Mouse (Mus musculus) kidney, postnatal 10 days (tissue): Measurements from ENCODE around the gene Tgds.
A peak's percentile ranks its signal among the peaks of the same experiment; 100 is the strongest.
"Not testable (repeated sequence)": the region's sequence is repeated elsewhere in the genome, so short reads cannot be mapped to it uniquely, and the experiment has no call there.

ENCODE experiments used
- DNase-seq: peaks from one replicate; pipeline ENCODE4 v3.0.0; 2021; ENCODE audit warnings: mixed read lengths

The Tgds gene

DNA sequence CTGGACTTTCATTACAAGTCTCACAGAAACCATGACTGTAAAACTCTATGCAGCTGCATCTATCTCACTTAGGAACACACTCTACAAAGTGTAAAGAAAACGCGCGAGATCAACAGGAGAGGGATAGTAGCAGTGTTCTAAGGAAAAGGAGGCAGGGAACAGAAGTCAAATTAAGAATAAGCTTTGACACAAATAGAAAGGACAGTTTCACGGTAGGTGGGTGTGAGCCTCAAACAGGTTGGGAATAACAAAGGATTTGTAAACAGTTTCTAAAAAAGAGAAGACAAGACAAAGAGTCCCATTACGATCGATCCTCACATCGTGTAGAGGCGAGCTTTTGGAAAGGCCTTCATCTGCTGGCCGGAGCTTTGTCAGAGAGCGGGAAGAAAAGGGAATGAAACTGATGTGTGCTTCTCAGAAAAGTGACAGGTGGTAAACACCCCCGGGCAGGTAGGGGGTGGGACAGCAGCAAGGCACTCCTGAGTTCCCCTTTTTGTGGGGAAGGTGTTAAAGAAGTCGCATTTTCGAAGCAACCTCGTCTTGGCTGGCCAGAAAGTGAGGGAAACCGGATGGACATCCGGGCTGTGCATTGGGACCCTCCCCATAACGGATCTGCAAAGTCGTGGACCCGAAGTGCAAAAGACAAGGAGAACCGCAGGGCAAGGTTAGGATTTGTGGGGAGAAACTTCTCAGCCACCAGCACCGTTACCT lies 469 bp downstream of the Tgds start:
- no peak for DNase-seq

DNA sequence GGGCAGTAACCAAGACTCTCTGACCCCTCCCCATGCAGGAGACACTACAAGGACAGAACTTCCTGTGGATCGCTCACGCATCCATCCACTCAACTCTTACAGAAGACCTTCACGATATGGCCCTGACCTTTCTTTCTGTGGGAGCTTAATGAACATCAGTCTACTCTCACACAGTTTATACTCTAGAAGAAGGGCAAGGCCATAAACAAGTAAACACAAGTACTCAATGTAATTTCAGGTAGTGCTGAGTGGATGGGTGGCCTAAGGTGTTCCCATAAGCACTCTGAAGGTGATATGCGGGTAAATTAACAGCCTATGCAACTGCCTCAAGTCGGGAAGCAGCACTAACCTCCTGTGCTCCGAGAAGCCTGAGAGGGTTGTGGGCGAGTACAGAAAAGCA lies 1.1 kb downstream of the Tgds start:
- DNase-seq: no peak

DNA sequence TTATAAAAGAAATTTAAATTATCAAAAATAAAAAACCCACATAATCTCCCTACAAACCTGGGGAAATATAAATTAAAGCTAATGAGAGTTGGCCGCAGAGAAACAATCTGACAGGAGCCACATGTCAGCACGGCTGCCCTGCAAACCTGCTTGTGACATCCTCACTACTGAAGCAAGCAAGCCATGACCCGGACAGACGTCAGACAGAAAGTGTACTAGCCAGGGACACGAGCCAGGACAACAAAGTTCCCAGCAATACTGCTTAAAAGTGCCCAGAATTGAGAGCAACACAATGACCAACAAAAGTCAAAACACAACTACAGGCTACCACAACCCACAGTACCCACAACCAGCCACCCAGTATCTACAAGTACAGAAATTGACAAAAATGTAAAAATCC lies 6.3 kb downstream of the Tgds start:
- DNase-seq: no peak

DNA sequence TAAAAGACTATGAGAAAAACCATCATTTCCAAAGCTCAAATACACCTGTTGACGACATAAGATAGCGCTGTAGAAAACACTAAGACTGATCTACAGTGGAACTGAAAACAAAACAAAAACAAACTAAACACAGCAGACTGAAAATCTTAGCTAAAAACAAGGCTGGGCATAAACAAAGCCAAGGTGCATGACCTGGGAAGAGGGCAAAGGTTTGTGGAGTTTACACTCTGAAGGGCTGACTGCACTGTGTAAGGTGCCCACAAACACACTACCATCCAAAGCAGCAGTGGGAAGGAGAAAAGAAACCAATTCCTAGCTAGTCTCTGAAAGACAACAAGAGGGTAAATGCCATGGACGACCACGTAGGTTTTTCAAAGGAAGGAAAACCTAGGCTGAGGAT lies 7.8 kb downstream of the Tgds start:
- no peak for DNase-seq

DNA sequence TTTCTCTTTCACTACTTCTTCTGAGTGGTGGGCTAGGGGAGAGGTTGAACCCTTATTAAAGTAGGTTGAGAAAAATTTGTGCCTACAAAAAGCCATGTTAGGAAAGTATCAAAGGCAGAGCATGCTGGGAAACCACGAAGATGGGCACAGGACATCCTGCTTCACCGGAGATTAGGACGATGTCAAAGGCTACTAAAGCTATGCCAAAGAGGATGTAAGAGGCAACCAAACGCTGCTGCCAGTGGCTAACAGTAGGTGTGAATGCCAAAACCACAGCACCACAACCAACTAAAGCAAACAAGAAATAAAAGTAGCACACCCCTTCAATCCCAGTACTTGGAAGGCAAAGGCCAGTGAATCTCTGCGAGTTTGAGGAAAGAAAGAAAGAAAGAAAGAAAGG lies 8.4 kb downstream of the Tgds start:
- no peak for DNase-seq

DNA sequence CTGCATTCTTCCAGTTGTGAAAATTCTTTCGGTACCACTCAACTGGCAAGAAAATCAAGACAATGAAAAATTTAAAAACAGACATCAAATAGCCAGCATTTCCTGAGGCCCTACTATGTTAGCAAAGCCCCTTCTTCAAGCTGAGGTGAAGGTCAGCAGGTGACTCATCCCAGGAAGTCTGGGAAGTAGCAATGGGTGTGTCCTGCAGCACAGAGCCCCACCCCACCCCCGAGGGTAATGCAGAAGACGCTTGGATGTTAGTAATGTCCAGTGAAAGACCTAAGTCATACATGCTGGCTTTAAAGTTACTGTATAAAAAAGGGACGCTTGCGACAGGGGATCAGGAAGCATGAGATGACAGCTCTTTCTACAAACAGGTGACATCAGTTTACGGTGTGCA lies 19.4 kb downstream of the Tgds start:
- no peak for DNase-seq

DNA sequence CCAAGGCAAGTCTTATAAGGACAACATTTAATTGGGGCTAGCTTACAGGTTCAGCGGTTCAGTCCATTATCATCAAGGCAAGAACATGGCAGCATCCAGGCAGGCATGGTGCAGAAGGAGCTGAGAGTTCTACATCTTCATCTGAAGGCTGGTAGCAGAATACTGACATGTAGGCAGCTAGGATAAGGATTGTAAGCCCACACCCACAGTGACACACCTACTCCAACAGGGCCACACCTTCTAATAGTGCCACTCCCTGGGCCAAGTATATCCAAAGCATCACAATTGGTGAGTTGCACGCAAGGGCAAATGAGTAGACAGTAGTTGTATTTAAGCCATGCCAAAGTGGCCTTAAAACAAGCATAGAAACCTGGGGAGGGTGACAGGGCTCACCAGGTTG lies 25.1 kb downstream of the Tgds start:
- DNase-seq: not testable (repeated sequence)

DNA sequence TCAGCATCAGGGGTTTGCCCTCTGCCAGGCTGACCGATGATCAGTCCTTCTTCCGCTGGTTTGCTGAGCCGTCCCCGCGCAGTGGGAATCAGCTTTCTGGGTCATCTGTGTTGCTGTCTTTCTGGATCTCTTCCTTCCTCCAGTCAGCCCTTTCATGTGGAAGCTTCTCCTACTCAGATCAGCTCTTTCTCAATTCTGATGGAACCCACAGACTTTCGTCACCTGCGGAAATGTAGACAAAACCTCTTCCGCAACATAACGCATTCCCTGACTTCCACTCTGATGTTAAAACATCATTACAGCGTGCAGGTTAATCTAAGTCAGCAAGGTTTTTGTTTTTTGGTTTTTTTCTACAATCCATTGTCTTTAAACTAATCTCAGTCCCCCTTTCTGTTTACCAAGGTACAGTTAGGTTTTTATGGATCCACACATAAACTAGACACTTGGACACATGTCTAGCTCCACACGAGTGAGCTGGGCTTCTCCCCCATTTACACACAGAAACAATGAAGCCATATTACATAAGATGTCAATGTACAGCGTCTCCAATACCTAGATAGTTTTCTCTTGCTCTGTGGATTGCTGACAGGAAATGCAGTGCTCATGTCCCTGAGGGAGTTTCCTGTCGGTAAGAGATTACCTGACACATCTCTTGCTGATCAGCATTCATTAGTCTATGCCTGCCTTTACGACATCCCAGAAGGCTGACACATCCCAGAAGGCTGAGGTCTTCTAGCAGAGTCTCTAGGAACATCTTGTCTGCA lies 31.1 kb downstream of the Tgds start:
- no peak for DNase-seq

DNA sequence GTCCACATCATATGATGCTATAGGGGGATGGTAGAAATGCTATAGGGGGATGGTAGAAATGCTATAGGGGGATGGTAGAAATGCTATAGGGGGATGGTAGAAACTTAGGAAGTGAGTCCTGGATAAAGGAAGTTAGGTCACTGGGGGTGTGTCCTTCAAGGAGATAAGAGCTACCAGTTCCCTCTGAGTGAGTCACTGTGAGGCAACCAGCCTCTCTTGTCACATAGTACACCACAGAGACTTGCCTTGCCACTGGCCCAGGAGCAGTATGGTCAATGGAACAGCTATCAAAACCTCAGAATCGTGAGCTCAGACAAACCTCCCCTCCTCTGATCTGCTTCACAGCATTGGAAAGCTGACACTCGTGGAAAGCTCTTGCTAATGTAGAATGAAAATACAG lies 34.3 kb downstream of the Tgds start:
- no peak for DNase-seq

DNA sequence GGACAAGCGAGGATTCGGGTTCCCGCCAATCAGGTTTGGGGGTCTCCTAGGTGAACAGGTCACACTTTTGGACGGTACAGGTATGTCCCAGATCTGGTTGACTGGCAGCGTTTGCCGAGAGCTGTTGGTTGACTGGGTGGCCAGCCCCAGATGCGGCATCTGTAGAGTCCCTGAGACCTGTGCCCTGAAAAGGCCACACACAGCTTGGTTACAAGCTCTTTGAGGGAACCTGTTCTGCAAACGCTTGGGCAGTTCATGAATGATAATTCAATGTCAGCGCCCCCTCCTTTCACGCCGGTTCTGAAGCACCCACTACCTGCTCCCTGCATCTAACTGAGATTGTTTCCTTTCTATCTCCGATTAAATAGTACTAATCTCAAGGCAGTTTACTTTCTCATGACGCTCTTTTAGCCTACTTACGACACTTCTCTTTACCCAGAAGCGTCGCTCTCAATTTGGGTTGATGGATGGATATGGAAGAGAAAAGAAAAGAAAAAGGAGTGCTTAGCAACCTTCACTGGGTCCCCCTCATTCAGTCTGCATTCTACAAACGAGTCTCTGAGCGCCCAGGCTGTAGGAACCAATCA lies 42.7 kb downstream of the Tgds start:
- no peak for DNase-seq

DNA sequence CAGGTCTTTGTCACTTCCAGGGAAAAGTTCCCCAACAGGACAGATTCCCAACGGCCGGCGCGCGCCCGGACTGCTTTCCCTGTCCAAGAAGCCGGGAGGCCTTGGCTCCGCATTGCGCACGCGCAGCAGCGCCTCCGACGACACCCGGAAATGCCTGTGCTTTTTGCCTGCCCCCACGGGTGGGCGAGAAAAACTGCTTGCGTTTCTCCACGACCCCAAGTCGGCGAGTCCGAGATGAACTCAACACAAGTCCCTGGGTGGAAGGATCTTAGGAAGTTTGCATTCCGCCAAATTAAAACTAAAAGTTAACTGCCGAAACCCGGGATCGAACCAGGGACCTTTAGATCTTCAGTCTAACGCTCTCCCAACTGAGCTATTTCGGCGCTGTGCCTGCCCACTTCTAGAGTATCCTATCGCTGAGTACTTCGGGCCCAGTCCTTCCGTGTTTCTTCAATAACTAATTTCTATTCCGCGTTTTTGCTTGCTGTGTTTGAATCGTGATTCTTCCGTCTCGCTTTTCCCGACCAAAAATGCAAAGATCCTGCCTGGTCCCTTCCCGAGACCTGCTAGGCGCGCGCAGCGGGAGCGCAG lies 43.2 kb downstream of the Tgds start:
- peak; percentile 96 for DNase-seq

DNA sequence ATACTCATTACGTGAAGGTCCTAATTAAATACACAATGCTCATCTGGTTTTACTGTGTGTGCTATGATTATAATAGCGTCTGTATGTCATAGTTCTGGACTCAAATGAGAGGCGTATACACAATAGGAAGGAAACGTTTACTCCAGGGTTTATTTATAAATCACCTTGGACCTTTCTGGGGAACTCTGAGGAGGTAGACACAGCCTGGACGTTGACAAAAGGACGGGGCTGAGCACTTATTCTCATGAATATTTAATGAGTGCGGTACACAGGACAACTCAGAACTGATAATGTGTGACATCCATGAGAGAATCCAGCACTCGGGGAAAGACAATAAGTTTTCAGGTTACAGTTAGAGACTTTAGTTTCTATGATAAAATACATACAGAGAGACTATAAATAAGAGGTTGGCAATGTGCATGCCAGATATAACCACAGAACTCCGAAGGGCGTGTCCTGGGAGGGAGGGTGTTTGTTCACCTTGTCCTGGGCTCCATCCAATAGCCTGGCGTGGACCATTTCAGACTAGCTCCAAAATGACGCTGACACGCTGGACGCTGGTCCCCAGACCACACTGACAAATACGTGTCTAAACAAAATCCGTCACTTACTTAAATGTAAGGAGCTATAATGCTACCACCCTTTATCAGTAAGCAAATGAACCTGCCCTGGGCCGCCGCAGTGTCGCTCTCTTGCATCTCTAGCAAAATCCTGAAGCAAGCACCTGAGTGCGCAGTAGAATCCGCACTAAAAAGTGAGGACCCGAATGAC lies 43.9 kb downstream of the Tgds start:
- no peak for DNase-seq

DNA sequence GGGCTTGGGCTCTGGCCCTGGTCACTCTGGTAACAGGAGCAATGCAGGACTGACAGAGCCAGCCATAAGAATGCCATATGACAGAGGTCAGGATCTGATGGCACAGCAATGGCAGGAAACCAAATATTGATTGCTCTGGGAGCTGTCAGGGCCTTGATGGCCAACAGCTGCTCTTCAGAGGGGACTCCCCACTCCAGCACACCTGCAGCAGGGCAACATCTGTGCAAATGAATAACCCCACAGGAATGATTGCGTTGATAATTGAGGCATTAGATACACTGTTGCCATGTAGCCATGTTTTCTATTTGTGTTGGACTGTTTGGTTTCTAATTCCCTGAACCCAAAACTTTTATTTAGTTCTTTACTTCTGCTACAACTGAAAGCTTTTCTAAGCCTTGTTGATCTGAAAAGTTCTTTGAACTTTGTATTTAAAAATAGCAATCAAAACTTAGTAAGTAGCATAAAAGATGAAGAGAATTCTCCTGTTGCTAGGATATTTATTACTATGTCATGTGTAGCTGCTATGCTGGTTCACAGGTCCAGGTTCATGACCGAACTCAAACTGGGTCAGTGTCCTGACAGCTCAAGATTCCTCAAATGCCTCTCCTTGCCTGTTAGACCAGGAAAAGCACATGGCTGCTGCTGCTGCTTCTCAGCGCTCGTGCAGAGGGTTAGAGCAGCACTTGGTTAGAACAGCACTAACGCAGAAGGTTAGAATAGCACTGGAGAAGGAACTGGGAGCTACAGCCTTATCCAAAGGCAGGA lies 46.1 kb downstream of the Tgds start:
- DNase-seq: peak; percentile 29

DNA sequence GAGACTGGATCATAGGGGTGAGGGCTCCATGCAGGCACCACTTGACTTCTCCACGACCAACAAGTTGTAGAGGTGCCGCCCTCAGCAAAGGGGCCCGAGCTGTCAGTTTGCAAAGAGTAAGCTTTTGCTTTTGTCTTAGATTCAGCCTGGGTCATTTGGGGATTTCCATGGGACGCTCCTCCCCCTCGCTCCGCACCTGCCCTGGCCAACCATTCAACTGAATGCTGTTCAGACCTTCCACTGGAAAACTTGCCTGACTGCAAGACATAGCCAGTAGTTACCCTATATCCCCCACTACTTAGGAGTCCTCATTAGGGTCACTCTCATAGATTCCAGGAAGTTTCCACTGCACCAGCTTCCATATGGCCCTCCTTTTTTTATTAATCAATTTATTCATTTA lies 48.7 kb downstream of the Tgds start:
- no peak for DNase-seq

DNA sequence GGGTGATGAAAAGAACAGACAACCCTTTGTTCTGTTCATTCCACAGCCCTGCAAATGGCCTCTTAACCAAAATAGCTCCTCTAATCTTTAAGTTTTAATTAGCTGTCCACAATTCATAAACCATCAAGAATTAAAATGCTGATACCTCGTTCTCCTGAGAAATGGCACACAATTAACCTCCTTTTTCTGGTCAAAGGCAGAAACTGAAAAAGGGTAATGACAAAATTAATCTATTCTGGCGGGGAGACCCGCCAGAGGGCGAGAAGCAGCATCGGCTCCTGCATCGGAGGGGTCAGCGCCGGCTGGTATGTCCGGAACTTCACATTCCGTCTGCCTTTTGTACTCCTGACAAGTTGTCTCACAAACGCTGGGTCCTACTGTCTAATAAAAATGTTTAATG lies 51.9 kb downstream of the Tgds start:
- DNase-seq: no peak

DNA sequence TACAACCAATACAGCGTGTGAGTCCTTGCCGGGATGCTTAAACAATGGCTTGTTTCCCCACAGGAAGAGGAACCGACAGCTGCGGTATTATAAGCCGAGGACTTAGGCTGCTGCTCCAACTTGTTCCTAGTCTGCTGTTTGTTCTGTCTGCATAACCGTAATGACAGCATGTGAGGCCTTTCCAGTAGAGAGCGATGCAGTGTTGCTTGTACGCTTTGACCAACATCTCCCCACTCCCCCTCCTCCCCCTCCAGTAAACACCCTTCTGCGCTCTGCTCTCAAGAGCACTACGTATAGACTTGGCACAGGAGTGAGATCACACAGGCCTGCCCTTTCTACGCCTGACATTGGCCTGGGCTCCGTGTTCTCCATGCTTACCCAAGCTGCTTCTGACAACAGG lies 62.5 kb downstream of the Tgds start:
- no peak for DNase-seq

DNA sequence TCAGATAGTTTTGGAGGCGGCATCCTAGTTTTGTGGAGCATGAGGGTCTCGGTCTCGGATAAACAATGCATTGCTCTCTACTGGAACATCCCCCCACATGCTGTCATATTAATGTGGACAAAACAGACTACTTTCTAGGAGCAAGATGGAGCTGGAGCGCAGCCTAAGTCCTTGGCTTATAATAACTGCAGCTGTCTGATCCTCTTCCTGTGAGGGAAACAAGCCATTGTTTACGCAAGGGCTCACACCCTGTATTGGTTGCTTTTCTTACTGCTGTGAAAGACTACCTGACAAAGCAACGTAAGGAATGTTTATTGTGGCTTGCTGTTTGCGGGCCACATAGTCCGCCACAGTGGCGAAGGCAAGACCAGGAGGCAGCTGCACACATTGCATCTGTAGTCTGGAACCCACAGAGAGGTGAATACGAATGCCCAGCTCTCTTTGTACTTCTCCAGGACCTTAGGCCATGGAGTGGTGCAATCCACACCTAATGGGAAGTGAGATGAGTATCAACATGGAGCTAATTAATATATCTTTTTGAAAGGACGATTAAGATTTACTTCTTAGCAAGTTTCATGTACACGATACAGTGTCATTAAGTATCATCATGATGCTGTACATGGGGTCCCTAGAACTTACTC lies 63.0 kb downstream of the Tgds start:
- peak; percentile 47 for DNase-seq
